Mouse (Mus musculus): ENCODE measurements at regions not wholly inside any gene's neighbourhood (a gene's known extent, or its start where the extent isn't known, plus 50 kb on each side); places are given as distances from the start of the nearest gene placed in this dataset.
A peak's percentile ranks its signal among the peaks of the same experiment; 100 is the strongest.

DNA sequence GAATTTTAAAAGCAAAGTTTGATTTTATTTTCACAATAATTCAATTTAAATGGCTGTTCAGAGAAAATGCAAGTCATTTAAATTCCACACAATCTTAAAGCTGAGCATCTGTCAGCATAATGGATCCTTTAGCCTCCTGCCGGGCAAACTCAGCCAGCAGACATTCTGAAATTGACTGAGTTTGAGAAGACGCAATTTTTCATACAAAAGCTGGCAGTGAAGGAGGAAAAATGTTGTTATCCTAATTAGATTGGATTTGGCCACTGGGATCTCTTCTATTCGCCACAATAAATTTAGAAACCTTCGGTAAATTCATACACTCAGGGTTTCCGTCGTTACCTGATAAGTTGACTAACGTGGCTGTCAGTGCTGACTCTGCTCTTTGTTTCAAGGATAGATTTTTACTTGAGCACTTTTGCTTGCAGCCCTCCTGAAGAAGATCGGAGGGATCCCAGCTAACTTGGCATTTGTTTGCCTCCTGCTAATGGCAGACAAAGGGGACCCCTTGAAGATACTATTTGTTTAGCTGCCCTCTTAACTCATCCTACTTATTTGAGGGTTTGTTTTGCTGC, 244.9 kb upstream of the Fsip2 start:
- peak; percentile 4 for DNase-seq (ENCODE audit: low spot score)

DNA sequence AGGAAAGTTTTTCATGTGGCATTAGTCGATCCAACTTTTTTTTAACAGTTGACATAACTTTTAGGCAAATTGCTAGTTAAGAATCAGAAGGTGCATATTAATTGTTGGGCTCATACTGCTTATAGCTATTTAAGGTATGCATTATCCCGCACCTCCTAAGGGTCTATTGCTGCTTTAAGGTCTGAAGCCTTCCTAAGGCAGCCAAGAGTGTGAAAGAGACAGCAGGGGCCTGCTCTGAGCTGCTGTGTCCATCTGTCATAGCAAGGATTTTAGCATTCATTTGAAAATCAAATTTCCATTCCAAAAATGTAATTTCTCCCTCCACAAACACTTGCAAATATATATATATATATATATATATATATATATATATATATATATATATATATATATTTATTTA, 241.6 kb upstream of the Fsip2 start:
- DNase-seq (ENCODE audit: low spot score): no peak

GRCm38 (mm10) chr2:82715773-82716172, 227.7 kb upstream of the Fsip2 start:
- no peak for DNase-seq (ENCODE audit: low spot score)
